Mouse (Mus musculus): ENCODE data around the gene Cirbp.

DNA sequence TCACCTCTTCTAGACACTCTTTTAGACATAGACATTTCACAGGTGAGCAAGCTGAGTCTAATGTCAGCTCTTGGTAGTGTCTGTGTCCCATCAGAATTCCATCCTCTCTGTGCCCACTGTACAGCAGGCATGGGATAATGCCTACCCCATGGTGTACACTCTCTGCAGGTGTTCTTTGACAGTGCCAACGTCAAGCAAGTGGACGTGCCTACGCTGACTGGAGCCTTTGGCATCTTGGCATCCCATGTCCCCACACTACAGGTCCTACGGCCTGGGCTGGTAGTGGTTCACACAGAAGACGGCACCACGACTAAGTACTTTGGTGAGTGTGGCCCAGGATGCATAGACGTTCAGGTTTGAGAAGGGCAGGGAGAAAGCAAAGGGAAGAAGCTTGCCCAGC, 22.1 kb upstream of the Cirbp start:
- no peak for TF ChIP-seq POLR2A (IDR thresholded peaks at IDR 0.05; ENCODE audit: extremely low read depth, insufficient read depth, low read length)
- TF ChIP-seq CTCF (IDR thresholded peaks at IDR 0.05; ENCODE audit: low read depth, low read length) = no peak
